Mouse (Mus musculus): ENCODE data around the gene Ace.
"Not testable (repeated sequence)": the region's sequence is repeated elsewhere in the genome, so short reads cannot be mapped to it uniquely, and the experiment has no call there.

The Ace gene

GRCm38 (mm10) chr11:105984452-105984851 is 16.7 kb downstream of the Ace start:
- in situ Hi-C loops (cut with MboI, MseI) = no loop called here

- in situ Hi-C loops (cut with MboI, MseI) = no loop called here
These were observed 19.7 kb downstream of the Ace start for GRCm38 (mm10) chr11:105987446-105987845.

- in situ Hi-C loops (cut with MboI, MseI) = no loop called here
These were observed 21.7 kb downstream of the Ace start for GRCm38 (mm10) chr11:105989446-105989845.

GRCm38 (mm10) chr11:105990231-105990630 is 22.5 kb downstream of the Ace start:
- in situ Hi-C loops (cut with MboI, MseI) = no loop called here

- in situ Hi-C loops (cut with MboI, MseI) = no loop called here
These were observed 26.6 kb downstream of the Ace start, which contains the start of gene Ace3 for GRCm38 (mm10) chr11:105994375-105994774. Gene Ace3 (plus strand): TSS chr11:105994675.

- in situ Hi-C loops (cut with MboI, MseI) = loop anchor here in 1 of 2 experiments (25.0 kb wide), 1 partner anchor 1413 kb away; no protein-coding TSS in a partner anchor
These were observed 32.3 kb downstream of the Ace start for GRCm38 (mm10) chr11:106000062-106000461.

GRCm38 (mm10) chr11:106001718-106002117 is 34.0 kb downstream of the Ace start:
- in situ Hi-C loops (cut with MboI, MseI) = loop anchor here in 1 of 2 experiments (25.0 kb wide), 1 partner anchor 1414 kb away; no protein-coding TSS in a partner anchor

- in situ Hi-C loops (cut with MboI, MseI) = loop anchor here in 1 of 2 experiments (25.0 kb wide), 1 partner anchor 1417 kb away; no protein-coding TSS in a partner anchor
These were observed 36.8 kb downstream of the Ace start for GRCm38 (mm10) chr11:106004576-106004975.

- in situ Hi-C loops (cut with MboI, MseI) = loop anchor here in 1 of 2 experiments (25.0 kb wide), 1 partner anchor 1419 kb away; no protein-coding TSS in a partner anchor
These were observed 38.2 kb downstream of the Ace start for GRCm38 (mm10) chr11:106005970-106006369.

- in situ Hi-C loops (cut with MboI, MseI) = loop anchor here in 1 of 2 experiments (25.0 kb wide), 1 partner anchor 1421 kb away; no protein-coding TSS in a partner anchor
These were observed 40.1 kb downstream of the Ace start, which contains the start of gene Kcnh6 for GRCm38 (mm10) chr11:106007821-106008220. Gene Kcnh6 (plus strand): TSS chr11:106008124.

GRCm38 (mm10) chr11:106012711-106013110 is 45.0 kb downstream of the Ace start:
- in situ Hi-C loops (cut with MboI, MseI) = loop anchor here in 1 of 2 experiments (25.0 kb wide), 1 partner anchor 1425 kb away; no protein-coding TSS in a partner anchor

GRCm38 (mm10) chr11:106013556-106014225 is 45.9 kb downstream of the Ace start:
- in situ Hi-C loops (cut with MboI, MseI) = loop anchor here in 1 of 2 experiments (25.0 kb wide), 1 partner anchor 1426 kb away; no protein-coding TSS in a partner anchor

- in situ Hi-C loops (cut with MboI, MseI) = loop anchor here in 1 of 2 experiments (25.0 kb wide), 1 partner anchor 1429 kb away; no protein-coding TSS in a partner anchor
These were observed 48.7 kb downstream of the Ace start for GRCm38 (mm10) chr11:106016440-106016839.

- in situ Hi-C loops (cut with MboI, MseI) = loop anchor here in 1 of 2 experiments (5.0 to 25.0 kb wide), 2 partner anchors 88 to 1433 kb away; no protein-coding TSS in a partner anchor
These were observed 52.5 kb downstream of the Ace start for GRCm38 (mm10) chr11:106020051-106020763.

- in situ Hi-C loops (cut with MboI, MseI) = no loop called here
These were observed 58.0 kb downstream of the Ace start for GRCm38 (mm10) chr11:106025774-106026173.

GRCm38 (mm10) chr11:106026465-106027151 is 58.9 kb downstream of the Ace start:
- in situ Hi-C loops (cut with MboI, MseI) = no loop called here

GRCm38 (mm10) chr11:106027607-106028006 is 59.9 kb downstream of the Ace start:
- in situ Hi-C loops (cut with MboI, MseI) = no loop called here

- in situ Hi-C loops (cut with MboI, MseI) = not testable (repeated sequence)
These were observed 64.3 kb downstream of the Ace start for GRCm38 (mm10) chr11:106032074-106032473.

GRCm38 (mm10) chr11:106033491-106033919 is 65.8 kb downstream of the Ace start:
- in situ Hi-C loops (cut with MboI, MseI) = no loop called here

- in situ Hi-C loops (cut with MboI, MseI) = no loop called here
These were observed 67.2 kb downstream of the Ace start for GRCm38 (mm10) chr11:106034986-106035385.
